Mouse (Mus musculus): ENCODE measurements around the gene Gpha2. TPM values are rescaled to one million over a fixed set of nuclear protein-coding genes. Genes with fewer than 3 reads are reported as not detected.

Gene Gpha2
- not detected for total RNA-seq (2021)
- long read RNA-seq, experiment 1 = 0 reads
- long read RNA-seq, experiment 2 = 0 reads

DNA sequence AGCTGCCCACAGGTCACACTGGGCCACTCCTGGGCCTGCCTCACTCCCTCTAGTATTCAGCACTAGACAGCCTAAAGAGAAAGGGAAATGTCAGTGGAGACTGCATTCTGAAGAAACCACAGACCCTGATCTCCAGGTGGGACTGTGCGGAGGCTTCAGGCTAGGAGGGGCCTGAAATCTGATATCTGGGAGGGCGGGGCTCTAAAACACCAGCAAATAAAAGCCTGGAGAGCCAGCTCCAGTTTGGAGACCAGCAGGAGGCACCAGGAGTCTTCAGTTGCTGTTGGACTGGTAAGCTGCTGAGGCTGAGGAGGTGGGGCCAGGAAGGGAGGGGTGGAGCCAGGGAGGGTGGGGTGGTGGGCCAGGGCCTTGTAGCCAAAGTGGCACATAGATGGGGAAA is at the start of gene Gpha2:
Gene Gpha2, plus strand, starts transcription at position 246 of the 400 bp plus-strand sequence.
- intact Hi-C loops (cut with DNase I) = no loop called here
- DNase-seq = no peak

DNA sequence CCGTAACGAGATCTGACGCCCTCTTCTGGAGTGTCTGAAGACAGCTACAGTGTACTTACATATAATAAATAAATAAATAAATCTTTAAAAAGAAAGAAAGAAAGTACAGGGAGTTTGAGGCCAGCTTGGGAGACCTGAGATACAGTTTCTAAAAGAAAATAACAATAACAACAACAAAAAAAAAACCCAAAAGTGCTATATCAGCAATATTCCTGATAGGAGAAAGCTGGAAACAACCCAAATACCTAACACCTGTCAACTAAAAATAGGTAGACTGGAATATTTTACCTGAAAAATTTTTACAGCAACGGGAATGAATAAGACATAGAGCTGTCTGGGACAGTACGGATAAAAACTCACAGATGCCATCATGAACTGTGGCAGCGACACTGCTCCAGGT is 47.4 kb upstream of the Gpha2 start:
- intact Hi-C loops (cut with DNase I) = no loop called here
- no peak for DNase-seq

DNA sequence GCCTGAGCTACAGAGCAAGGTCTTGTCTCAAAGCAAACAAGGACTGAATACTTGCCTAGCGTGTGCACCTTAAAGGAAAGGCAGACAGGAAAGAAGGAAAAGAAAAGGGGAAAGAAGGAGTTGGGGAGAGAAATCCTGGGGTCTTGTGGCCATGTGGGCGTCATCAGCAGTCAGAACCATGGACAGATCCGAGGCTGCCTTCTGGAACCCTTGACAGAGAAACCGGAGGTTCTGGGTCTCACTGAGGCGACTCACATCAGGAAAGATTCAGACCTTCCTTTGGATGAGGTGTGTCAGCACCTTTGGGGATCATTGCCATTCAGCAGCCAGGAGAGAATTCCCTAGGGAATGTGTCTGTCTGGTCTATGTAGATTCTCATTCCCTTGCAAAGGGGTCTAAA is 44.6 kb upstream of the Gpha2 start:
- intact Hi-C loops (cut with DNase I) = no loop called here
- peak in 1 of 2 experiments; percentile 20 for DNase-seq

DNA sequence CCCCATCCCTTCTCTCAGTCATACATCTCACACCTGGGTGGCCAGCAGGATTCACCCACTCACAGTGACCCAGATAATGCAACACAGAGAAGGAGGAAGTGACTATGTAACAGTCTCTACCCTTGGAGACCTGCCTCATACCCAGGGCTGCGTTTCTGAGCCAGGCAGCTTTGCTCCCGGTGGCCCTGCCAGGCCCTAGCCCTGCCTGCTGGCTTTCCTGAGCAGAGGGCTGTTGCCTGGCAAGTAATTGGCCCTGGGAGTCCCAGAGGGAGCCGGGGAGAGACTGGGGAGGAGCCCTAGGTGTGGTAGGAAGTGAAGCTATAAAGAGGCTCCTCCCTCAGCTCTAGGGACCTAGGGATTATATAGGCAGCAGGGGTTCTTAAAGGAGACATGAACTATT is 43.6 kb upstream of the Gpha2 start:
- DNase-seq = no peak
- intact Hi-C loops (cut with DNase I) = no loop called here

DNA sequence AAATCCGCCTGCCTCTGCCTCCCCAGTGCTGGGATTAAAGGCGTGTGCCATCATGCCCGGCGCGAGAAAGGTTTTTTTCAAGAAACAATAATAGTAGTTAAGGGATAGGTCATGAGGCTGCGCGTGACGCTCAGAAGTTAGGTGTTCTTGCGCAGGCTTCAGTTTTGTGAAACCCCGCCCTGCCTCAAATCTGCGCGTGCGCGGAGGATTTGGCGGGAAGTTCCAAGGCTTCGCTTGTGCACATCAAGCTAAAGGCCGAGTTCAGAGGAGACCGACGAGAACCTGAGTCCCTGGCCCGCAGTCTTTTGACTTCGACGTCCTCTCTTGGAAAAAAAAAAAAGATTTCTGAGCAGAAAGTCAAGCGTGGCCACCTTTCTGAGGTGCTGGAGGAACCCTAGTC is 42.0 kb upstream of the Gpha2 start, which contains the start of gene Majin:
Gene Majin, plus strand, starts transcription at position 258 of the 400 bp plus-strand sequence.
- intact Hi-C loops (cut with DNase I) = no loop called here
- no peak for DNase-seq

DNA sequence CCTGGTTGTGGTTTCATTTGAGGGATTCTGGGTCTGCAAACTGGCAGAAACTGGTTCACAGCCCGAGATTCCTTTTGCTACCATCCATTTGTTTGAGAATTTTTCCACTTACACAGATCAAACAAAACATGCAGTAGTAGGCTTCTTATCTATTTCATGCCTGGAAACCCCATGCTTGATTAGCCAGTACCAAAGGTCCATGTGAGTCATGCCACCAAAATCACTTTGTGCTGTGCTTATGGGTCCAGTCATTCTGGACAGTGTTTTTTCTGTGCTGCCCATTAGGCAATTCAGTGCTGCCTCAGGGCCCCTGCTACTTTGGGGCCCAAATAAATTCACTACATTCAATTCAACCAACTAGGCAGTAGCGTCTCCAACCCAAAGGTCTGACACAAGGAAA is 21.9 kb upstream of the Gpha2 start:
- no peak for DNase-seq
- intact Hi-C loops (cut with DNase I) = no loop called here

DNA sequence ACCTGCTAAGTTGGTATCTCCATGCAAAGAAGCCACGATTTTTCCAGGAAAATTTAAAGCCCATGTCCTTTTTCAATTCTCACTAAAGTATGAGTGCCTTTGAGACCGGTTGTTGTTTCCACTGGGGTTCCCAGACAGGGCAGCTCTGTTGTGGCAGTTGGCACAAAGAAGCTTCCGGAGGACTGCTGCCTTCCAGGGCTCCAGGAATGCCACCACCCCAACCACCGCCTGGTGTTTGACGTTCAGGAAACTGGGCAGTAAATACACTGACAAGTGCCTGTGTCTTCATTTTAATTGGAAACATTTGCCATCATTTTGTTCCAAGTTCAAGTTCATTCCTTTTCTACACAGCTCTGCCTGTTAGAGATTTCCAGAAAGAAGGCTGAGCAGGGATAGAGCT is 19.5 kb upstream of the Gpha2 start:
- no peak for DNase-seq
- intact Hi-C loops (cut with DNase I) = no loop called here

DNA sequence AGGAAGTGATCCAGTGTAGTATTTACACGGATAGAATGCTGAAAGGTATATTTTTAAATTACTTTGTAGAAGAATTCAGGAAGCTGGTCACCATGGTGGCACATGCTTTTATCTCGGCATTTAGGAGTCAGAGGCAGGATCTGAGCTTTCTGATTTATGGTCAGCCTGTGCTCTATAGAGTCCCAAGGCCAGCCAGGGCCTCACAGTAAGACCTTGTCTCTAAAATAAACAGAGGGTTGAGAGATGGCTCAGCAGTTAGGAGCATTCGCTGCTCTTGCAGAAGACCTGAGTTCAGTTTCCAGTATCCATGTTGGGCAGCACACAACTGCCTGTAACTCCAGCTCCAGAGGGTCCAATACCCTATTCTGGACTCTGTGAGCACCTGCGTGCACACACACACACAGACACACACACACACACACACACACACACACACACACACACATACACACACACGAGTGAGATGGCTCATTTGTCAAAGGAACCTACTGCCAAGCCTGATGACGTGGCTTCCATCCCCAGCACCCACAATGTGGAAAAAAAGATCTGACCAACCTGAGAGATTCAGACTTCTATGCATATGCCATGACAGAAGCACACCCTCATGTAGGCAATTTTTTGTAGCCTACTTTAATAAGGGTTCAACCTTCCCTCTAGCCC is 10.0 kb upstream of the Gpha2 start:
- DNase-seq = no peak
- intact Hi-C loops (cut with DNase I) = no loop called here

DNA sequence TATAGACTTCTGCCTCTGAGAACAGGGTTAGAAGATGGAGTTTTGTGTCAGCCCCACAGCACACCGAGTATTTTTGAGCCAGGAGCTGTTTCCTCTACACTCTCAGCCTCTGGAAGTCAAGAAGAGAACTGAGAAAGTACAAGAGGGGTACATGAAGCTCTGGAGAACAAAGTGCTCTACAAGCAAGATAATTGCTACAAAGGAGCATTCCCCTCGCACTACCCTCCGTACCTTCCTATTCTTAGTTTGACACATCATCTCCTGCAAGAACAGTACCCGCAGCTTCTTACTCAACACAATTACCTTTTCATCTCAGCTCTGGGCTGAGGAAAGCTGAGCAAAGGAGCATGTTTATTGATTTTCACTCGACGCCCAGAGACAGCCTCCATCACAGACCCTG is 7.6 kb upstream of the Gpha2 start:
- DNase-seq = no peak
- intact Hi-C loops (cut with DNase I) = no loop called here

DNA sequence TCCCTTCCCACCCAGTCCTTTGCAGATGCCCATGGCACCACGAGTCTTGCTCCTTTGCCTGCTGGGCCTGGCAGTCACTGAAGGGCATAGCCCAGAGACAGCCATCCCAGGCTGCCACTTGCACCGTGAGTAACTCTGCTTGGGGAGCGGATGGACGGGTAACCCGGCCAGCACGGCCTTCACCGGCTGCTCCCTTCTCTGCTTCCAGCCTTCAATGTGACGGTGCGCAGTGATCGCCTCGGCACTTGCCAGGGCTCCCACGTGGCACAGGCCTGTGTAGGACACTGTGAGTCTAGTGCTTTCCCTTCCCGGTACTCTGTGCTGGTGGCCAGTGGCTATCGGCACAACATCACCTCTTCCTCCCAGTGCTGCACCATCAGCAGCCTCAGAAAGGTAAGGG is 583 bp downstream of the Gpha2 start:
- intact Hi-C loops (cut with DNase I) = no loop called here
- DNase-seq = no peak

DNA sequence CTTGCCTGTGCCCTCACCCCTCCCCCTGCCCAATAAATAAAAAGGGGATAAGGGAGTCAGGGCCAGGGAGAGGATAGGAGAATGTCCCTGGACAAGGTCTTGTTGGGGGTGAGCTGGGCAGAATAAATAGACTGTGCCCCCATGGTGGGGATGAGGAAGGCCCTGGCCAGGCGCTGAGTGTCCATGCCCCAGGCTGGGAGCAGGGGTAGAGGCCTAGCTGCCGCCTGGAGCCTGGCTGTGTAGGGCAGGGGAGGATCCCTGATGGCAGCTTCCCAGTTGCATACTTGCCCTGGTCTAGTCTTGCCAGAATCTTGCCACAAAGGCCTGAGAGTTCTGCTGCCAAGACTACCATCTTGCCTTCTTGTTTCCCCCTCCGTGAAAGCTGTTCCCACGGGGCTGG is 1.7 kb downstream of the Gpha2 start:
- no peak for DNase-seq
- intact Hi-C loops (cut with DNase I) = no loop called here

DNA sequence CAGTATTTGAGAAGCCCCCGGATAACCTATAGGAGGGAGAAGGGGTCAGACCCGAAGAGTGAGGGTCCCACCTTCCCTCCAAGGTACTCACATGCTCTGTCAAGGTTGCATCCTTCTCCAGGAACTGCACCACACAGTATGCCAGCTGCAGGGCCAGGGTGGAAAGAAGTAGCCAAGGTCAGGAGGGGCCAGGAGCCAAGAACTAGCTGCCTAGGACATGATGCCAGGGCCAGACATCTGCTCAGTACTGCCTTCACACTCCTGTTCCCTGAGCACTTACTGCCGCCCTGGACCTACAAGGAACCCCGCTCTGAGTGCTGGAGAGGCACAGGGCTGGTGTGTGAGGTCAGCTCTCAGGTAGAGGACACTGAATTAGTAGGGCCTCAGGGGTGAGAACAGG is 4.2 kb downstream of the Gpha2 start:
- no peak for DNase-seq
- intact Hi-C loops (cut with DNase I) = no loop called here

DNA sequence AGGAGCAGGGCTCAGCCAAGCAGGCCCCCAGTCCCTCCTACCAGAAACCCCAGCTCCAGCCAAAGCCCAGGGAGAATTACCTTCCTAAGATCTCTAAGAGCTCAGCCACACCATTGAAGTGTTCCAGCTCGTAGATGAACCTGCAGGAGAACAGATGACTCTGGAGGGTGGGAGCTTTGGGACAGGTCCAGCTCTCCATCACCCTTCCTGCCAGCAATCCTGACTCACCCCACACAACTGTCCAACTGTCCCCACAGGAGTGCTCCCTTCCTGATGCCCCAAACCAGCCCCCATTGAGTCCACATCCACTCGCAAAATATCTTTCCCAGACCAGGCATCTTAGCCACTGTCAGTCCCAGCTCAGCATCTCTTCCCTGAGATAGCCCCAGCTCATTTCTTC is 4.9 kb downstream of the Gpha2 start:
- DNase-seq = no peak
- intact Hi-C loops (cut with DNase I) = no loop called here

DNA sequence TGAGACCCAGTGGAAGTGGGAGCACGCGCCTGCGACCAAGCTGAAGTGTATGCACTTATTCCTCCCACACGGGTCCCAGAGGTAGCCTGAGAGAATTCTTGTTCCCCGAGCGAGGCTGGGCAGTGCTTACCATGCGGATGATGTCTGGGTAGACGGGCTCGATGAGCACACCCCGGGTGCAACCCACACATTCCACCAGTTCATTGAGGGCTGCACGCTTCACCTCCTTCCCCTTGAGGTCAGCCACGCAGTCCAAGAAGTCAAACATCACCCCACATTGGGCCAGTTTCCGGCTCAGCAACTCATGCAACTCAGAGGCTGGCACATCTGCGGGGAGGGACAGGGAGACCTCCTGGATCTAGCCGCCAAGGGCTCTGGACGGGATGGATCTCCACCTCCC is 7.5 kb downstream of the Gpha2 start:
- intact Hi-C loops (cut with DNase I) = no loop called here
- no peak for DNase-seq

DNA sequence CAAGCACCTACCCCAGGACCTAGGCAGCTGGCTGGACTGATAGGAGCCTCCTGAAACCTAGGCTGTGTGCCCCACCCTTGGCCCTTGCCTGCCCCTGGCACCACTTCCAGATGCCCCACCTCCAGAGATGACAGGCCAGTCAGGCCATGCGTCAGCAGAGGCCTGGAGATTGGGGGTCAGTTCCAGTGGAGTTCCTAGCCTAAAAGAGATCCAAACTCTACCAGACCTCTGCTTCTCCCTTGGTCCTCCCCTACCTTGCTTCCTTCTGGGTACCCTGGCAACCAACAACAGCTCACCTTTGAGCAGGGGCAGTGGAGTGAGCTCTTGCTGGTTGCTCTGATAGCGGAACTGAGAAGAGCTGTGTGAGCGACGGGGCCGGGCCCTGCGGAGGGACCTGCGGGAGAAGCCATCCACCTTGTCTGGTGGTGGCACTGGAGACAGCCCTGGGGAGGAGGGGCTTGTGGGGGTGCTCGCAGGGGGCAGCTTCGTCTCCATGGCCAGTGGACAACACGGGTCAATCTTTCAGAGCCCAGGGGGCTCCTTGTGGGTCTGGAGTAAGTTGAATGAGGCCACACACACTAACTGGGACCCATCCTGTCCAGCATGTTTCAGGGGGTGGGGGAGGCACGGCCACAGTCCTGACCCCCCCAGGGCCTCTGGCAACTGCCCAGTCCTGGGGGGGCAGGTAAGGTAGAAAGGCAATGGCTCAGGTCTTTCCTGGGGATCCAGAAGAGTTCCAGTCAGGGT is 8.3 kb downstream of the Gpha2 start:
- intact Hi-C loops (cut with DNase I) = loop anchor here (5.0 kb wide), 1 partner anchor 92 kb away; the partner anchor contains the start of genes Arl2 and Batf2
- no peak for DNase-seq

DNA sequence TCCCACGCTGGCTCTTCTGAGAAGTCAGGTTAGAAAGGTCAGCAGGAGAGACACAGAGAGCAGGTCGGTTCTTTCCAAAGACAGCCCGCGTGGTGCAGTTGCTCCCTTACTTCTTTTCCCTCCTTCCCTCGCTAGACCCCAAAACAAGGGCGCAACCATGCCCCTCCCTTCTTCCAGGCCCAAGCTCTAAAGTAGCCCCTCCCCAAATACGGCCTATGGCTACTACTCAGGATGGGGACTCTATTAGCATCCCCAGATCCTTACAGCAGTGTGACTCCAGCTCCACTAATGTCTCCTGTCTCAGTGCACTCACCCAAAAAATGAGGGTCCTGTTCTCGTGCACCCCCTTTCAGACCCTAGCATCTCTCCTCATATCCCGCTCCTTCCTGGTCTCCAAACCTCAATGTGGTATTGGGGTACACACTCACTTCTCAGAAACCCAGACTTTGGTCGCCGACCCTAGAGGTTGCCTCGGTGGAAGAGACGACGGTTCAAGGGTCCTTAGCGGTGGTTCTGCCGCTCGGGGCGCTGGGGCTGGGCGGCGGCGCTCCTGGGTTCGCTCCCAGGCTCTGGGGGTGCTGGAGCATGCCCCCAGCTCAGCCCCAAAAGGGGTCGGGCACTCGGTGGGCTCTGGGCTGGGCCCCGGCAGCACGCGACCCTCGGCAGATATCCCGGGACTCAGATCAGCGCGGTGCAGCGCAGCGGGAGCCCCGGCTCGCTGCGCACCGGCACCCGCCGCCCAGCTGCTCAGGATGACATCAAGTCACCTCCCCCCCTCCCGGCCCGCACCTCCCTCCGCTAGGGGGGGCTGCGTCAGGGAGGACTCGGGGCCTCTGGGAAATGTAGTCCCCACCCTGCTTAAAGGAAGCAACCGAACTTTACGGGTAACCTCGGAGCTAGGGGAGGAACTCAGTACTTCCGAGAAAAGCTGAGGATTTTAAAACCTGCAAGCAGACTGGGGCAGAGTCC is 9.2 kb downstream of the Gpha2 start, which contains the start of gene Ppp2r5b:
Gene Ppp2r5b, minus strand, starts transcription at position 789 of the 969 bp plus-strand sequence.
- intact Hi-C loops (cut with DNase I) = loop anchor here (5.0 kb wide), 1 partner anchor 93 kb away; the partner anchor contains the start of genes Arl2 and Batf2
- peak; percentile 95 to 96 for DNase-seq

DNA sequence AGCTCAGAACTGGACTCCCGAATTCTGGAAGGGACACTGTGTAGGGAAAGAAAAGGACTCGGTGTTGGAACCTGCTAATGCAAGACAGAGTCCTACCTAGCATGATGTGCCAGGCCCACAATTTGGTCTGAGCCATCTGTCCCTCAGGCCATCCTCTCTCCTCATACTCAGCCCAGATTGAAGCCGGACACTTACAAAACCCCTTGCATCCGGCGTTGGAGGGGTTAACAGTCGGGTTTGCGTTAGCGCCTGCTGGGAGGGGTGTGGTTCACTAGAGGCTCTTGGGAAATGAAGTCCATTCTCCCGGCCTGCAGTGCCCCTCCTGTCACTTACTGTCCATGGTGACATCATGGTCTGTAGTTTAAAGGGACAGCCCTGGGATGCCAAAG is 9.9 kb downstream of the Gpha2 start:
- DNase-seq = peak; percentile 89 to 91
- intact Hi-C loops (cut with DNase I) = loop anchor here (5.0 kb wide), 1 partner anchor 94 kb away; the partner anchor contains the start of genes Arl2 and Batf2

DNA sequence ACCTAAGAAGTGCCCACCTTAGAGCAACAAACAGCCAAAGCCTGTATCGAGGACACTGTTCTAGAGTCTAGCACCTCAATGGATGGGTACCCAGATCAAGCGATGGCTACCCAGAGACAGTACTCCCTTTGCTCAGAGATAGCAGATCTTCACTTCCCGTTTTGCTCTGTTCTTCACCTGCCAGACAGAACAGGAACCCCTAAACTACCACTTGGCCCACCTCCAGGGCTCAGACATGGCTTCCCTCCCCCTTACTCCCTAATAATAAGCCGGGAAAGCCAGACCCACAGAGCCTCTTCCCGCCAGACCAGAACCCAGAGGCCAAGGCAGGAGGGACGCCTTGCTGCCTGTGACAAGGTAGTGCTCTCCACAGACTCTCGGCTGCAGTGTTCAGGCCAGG is 10.7 kb downstream of the Gpha2 start:
- intact Hi-C loops (cut with DNase I) = loop anchor here (5.0 kb wide), 1 partner anchor 95 kb away; the partner anchor contains the start of genes Arl2 and Batf2
- DNase-seq = no peak

DNA sequence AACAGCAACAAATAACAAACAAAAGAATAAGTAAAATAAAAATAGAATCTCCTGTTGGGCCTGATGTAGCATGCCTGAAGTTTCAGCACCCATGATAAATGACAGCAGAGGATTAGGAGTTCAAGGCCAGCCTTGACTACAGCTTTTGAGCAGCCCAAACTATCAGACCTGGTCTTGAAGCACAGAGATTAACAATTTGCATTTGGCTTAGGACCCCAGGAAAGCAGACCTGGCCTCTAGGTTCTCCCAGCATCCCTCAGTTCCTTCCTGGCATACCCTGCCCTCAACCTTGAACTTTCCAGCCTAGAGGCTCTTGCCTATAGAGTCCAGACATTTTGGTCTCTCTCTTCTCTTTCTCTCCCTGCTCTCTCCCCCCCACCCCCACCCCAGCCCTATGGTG is 12.6 kb downstream of the Gpha2 start:
- no peak for DNase-seq

DNA sequence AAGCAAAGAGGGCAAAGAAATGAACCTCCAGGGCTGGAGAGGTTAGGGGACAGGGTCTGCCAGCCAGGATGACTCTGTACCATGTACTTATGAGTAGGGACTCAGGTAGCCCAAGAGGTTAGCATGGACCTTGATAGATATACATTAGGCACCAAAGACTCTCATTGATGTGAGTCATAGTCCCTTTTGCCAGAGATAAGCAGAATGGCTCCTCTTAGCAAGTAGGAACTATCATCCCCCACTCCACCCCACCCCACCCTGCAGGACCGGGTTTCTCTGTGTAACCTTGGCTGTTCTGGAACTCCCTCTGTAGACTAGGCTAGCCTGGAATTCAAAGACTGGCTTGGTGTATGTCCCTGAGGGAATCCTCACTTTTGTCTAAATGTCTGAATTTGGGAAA is 14.0 kb downstream of the Gpha2 start:
- intact Hi-C loops (cut with DNase I) = no loop called here
- no peak for DNase-seq

More for the DNA sequence above, 12.6 kb downstream of the Gpha2 start:
- intact Hi-C loops (cut with DNase I) = loop anchor here (5.0 kb wide), 1 partner anchor 96 kb away; the partner anchor contains the start of genes Arl2 and Batf2

All from heart, postnatal 14 days (tissue).